Mouse (Mus musculus) CD4-positive, CD25-positive, alpha-beta regulatory T cell, adult 2 months (primary cell): ENCODE measurements around the gene Cpox.
A peak's percentile ranks its signal among the peaks of the same experiment; 100 is the strongest.
"Not testable (repeated sequence)": the region's sequence is repeated elsewhere in the genome, so short reads cannot be mapped to it uniquely, and the experiment has no call there.

Experiments used
- DNase-seq: peaks from one replicate; pipeline ENCODE4 v3.0.0-alpha.2; 2012; ENCODE audit warnings: low read depth, low spot score

The Cpox gene

GRCm38 (mm10) chr16:58669917-58670630 is at the start of gene Cpox:
TSS of gene Cpox (plus strand) at chr16:58670292.
- DNase-seq = peak; percentile 85

- no peak for DNase-seq
Measured at GRCm38 (mm10) chr16:58622377-58622776, 47.7 kb upstream of the Cpox start.

GRCm38 (mm10) chr16:58623114-58623513 is 47.0 kb upstream of the Cpox start:
- no peak for DNase-seq

GRCm38 (mm10) chr16:58623944-58624343 is 46.1 kb upstream of the Cpox start:
- DNase-seq = peak; percentile 43

- no peak for DNase-seq
Measured at GRCm38 (mm10) chr16:58627597-58628335, 42.3 kb upstream of the Cpox start.

- no peak for DNase-seq
Measured at GRCm38 (mm10) chr16:58628336-58628680, 41.8 kb upstream of the Cpox start.

- no peak for DNase-seq
Measured at GRCm38 (mm10) chr16:58628968-58629367, 41.1 kb upstream of the Cpox start.

GRCm38 (mm10) chr16:58629736-58630135 is 40.4 kb upstream of the Cpox start:
- no peak for DNase-seq

GRCm38 (mm10) chr16:58635866-58636265 is 34.2 kb upstream of the Cpox start:
- DNase-seq = no peak

GRCm38 (mm10) chr16:58637448-58637847 is 32.6 kb upstream of the Cpox start:
- DNase-seq = no peak

GRCm38 (mm10) chr16:58638016-58638415 is 32.1 kb upstream of the Cpox start:
- no peak for DNase-seq

- DNase-seq = no peak
Measured at GRCm38 (mm10) chr16:58638689-58639175, 31.4 kb upstream of the Cpox start, which contains the start of gene E330017A01Rik. TSS of gene E330017A01Rik (minus strand) at chr16:58638739.

GRCm38 (mm10) chr16:58649979-58650378 is 20.1 kb upstream of the Cpox start:
- no peak for DNase-seq

- no peak for DNase-seq
Measured at GRCm38 (mm10) chr16:58655751-58656150, 14.3 kb upstream of the Cpox start.

GRCm38 (mm10) chr16:58656526-58656925 is 13.6 kb upstream of the Cpox start:
- DNase-seq = no peak

GRCm38 (mm10) chr16:58658668-58659067 is 11.4 kb upstream of the Cpox start:
- DNase-seq = no peak

- no peak for DNase-seq
Measured at GRCm38 (mm10) chr16:58661826-58662225, 8.3 kb upstream of the Cpox start.

GRCm38 (mm10) chr16:58662287-58662791 is 7.8 kb upstream of the Cpox start:
- DNase-seq = no peak

- peak; percentile 33 for DNase-seq
Measured at GRCm38 (mm10) chr16:58663021-58663420, 7.1 kb upstream of the Cpox start.

- no peak for DNase-seq
Measured at GRCm38 (mm10) chr16:58663816-58664215, 6.3 kb upstream of the Cpox start.

- DNase-seq = not testable (repeated sequence)
Measured at GRCm38 (mm10) chr16:58665137-58665536, 5.0 kb upstream of the Cpox start.

- DNase-seq = not testable (repeated sequence)
Measured at GRCm38 (mm10) chr16:58666681-58667080, 3.4 kb upstream of the Cpox start.

GRCm38 (mm10) chr16:58668586-58668985 is 1.5 kb upstream of the Cpox start:
- no peak for DNase-seq
